Mouse (Mus musculus) neural tube, embryonic 11.5 days (tissue): Measurements from ENCODE around the gene Lhfpl1. TPM values are rescaled to one million over a fixed set of nuclear protein-coding genes. Genes with fewer than 3 reads are reported as not detected.

ENCODE experiments used
- ATAC-seq: fragments of 200-750 bp; cut with Nextera tagmentation; 2 replicates; pipeline ENCODE4 v1.8.0; 2017; ENCODE audit warnings: moderate number of reproducible peaks, mild to moderate bottlenecking, moderate TSS enrichment, moderate library complexity; ENCODE audit not compliant: insufficient read depth, low FRiP score, low TSS enrichment
- DNase-seq: peaks from one replicate; pipeline ENCODE4 v3.0.0-alpha.2; 2015; ENCODE audit warnings: low spot score
- H3K27ac ChIP-seq: fragments of 300-500 bp; sonication (generic); 2 replicates; pipeline ENCODE4 v1.5.1; 2014; ENCODE audit warnings: low read depth, mild to moderate bottlenecking, low read length
- H3K27me3 ChIP-seq: fragments of 300-500 bp; sonication (generic); 2 replicates; pipeline ENCODE4 v1.6.1; 2014; ENCODE audit warnings: mild to moderate bottlenecking, low read length, mixed read lengths; ENCODE audit not compliant: control insufficient read depth, insufficient read depth
- H3K36me3 ChIP-seq: fragments of 300-500 bp; sonication (generic); 2 replicates; pipeline ENCODE4 v1.6.1; 2014; ENCODE audit warnings: mild to moderate bottlenecking, low read length, moderate library complexity, mixed read lengths; ENCODE audit not compliant: control insufficient read depth, insufficient read depth
- H3K4me1 ChIP-seq: fragments of 300-500 bp; sonication (generic); 2 replicates; pipeline ENCODE4 v1.6.1; 2014; ENCODE audit warnings: low read length, mixed read lengths; ENCODE audit not compliant: control insufficient read depth, insufficient read depth
- H3K4me2 ChIP-seq: fragments of 300-500 bp; sonication (generic); 2 replicates; pipeline ENCODE4 v1.6.1; 2014; ENCODE audit warnings: low read depth, mild to moderate bottlenecking, moderate library complexity
- H3K4me3 ChIP-seq: fragments of 300-500 bp; sonication (generic); 2 replicates; pipeline ENCODE4 v1.5.1; 2014; ENCODE audit warnings: low read depth, low read length
- H3K9ac ChIP-seq: fragments of 300-500 bp; sonication (generic); 2 replicates; pipeline ENCODE4 v1.6.1; 2014; ENCODE audit warnings: mild to moderate bottlenecking, low read length
- H3K9me3 ChIP-seq: fragments of 300-500 bp; sonication (generic); 2 replicates; pipeline ENCODE4 v1.6.1; 2016; ENCODE audit warnings: low read length; ENCODE audit not compliant: control insufficient read depth
- WGBS: fragments of 180-500 bp; shearing (Covaris S2); extraction: QIAGEN DNeasy Blood & Tissue Kit; methylation state at CpG from one replicate; pipeline ENCODE4 v1.1.7; 2014; 5-methylcytosine and 5-hydroxymethylcytosine counted together
- polyA plus RNA-seq: library from polyadenylated mRNA; unstranded; fragments of >200 nt; fragmentation: Nextera tagmentation; extraction: Ambion mirVana; gene quantifications from 2 replicates; pipeline ENCODE4 v1.2.1, GENCODE M21; 2014

Lhfpl1 gene
- polyA plus RNA-seq, 1 experiment from 2014 or later = 1.3 TPM

GRCm38 (mm10) chrX:145271768-145272167, 77.1 kb downstream of the Lhfpl1 start:
- no peak for ATAC-seq
- no peak for DNase-seq
- H3K36me3 ChIP-seq = no peaks in the 10 kb centered on the region

GRCm38 (mm10) chrX:145261803-145262202, 87.1 kb downstream of the Lhfpl1 start:
- H3K4me1 ChIP-seq = no peaks in the 10 kb centered on the region
- no peak overlapping the region for H3K4me3 ChIP-seq
- H3K9me3 ChIP-seq = no peaks in the 10 kb centered on the region
- no peaks in the 10 kb centered on the region for H3K36me3 ChIP-seq
- H3K9ac ChIP-seq = no peak overlapping the region
- H3K27me3 ChIP-seq = no peaks in the 10 kb centered on the region
- H3K4me2 ChIP-seq = no peak overlapping the region
- DNase-seq (no peak), ATAC-seq (no peak)
- no peak overlapping the region for H3K27ac ChIP-seq
- 47% methylated on average over 5 of the region's 5 CpGs for WGBS

More at GRCm38 (mm10) chrX:145271768-145272167, 77.1 kb downstream of the Lhfpl1 start:
- Histone ChIP-seq H3K4me2 (no peak overlapping the region), H3K4me3 (no peak overlapping the region), H3K27me3 (no peaks in the 10 kb centered on the region), H3K4me1 (no peaks in the 10 kb centered on the region), H3K9me3 (no peaks in the 10 kb centered on the region), H3K9ac (no peak overlapping the region), H3K27ac (no peak overlapping the region)
- WGBS = 61% methylated on average over 4 of the region's 4 CpGs

Other genes with a start within 250 kb of the Lhfpl1 start
- 23.0 and 28.1 TPM in 2 replicates for gene Amot, start 156.1 kb upstream of the Lhfpl1 start, polyA plus RNA-seq